ENCODE assay signal across 9 mouse cellular contexts in the genomic region with DNA sequence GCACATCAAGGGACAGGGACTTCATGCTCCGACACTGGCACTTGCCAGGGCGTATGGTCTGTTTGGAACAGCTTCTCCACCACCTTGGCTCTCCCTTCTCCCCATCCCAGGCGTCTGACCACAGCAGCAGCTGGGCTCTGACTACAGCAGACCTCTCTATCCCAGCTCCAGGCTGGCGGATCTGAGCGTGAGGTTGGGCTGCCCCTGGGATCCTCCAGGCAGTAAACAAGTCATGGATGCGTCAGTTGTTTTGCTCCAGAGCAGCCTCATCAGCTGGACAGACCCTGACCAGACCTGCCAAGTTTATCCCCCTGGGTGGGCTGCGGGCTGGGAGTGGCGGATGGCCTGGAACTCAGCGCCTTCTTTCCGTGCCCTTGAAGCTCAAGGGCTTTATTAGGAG.
DNase-seq lines count a peak whose midpoint lies in the region; ATAC-seq and TF ChIP-seq lines count a peak whose summit lies in the region.
"Had no signal": no experiment of that assay in that cellular context is flagged by ENCODE, and none has a peak within 500 bp of the region (broad histone marks: within the 10 kb centered on the region; RNA-seq: fewer than 3 reads in every experiment).

No protein-coding gene starts in this region.

- H3K36me3 ChIP-seq in heart, embryonic 10.5 days: peaks cover 41% of the 10 kb centered on the region
- peaks cover 12% of the 10 kb centered on the region for H3K36me3 ChIP-seq in limb, embryonic 15.5 days
- H3K36me3 ChIP-seq in thymus, adult 2 months (ENCODE audit: control insufficient read depth, insufficient read depth, low read length): no peaks in the 10 kb centered on the region
- H3K36me3 ChIP-seq: liver, embryonic 13.5 days had no signal

- no peak for TF ChIP-seq POLR2A in thymus, adult 2 months (IDR thresholded peaks at IDR 0.05; ENCODE audit: control insufficient read depth, extremely low read depth, insufficient read depth, low read length, poor library complexity)

- no peak overlapping the region for H3K9ac ChIP-seq in limb, embryonic 15.5 days
- H3K9ac ChIP-seq: liver, embryonic 13.5 days had no signal

- no peak for DNase-seq in layer of hippocampus, adult 2 months (ENCODE audit: low spot score in 2 of 2)
- no peak for DNase-seq in layer of hippocampus, adult 11-12 months (ENCODE audit: low spot score)
- peak; percentile 86 for DNase-seq in gastrocnemius, adult 18-20 months (ENCODE audit: low spot score)
- DNase-seq in heart, embryonic 10.5 days (ENCODE audit: low spot score): no peak
- no peak for DNase-seq in thymus, adult 2 months
- DNase-seq: liver, embryonic 13.5 days had no signal

- peak overlapping the region; percentile 46; the same call in 1 of the 2 replicates for H3K27ac ChIP-seq in layer of hippocampus, adult 2 months
- H3K27ac ChIP-seq in heart, embryonic 10.5 days: peak overlapping the region; percentile 71
- no peak overlapping the region for H3K27ac ChIP-seq in limb, embryonic 15.5 days
- H3K27ac ChIP-seq in thymus, adult 2 months (ENCODE audit: control insufficient read depth, insufficient read depth, low read length): no peak overlapping the region
- H3K27ac ChIP-seq: liver, embryonic 13.5 days had no signal

- peaks cover 50% of the 10 kb centered on the region for H3K4me1 ChIP-seq in heart, embryonic 10.5 days
- H3K4me1 ChIP-seq in limb, embryonic 15.5 days: peaks cover 15% of the 10 kb centered on the region; the same call in 1 of the 2 replicates
- H3K4me1 ChIP-seq in thymus, adult 2 months (replicated peaks; ENCODE audit: control insufficient read depth, insufficient read depth, low read length): no peaks in the 10 kb centered on the region

- ATAC-seq in limb, embryonic 15.5 days (ENCODE audit: insufficient number of reproducible peaks, low FRiP score, low TSS enrichment, low read depth): peak; percentile 50; the same call in 1 of the 2 replicates
- ATAC-seq in CD4-positive, CD25-positive, alpha-beta regulatory T cell, adult 4 months: no peak
- ATAC-seq: Patski had no signal

- 51% methylated on average over 10 of the region's 10 CpGs for WGBS in heart, embryonic 10.5 days
- 46% methylated on average over 10 of the region's 10 CpGs for WGBS in limb, embryonic 15.5 days
- 96% methylated on average over 10 of the region's 10 CpGs for WGBS in thymus, adult 2 months

- no peaks in the 10 kb centered on the region for H3K9me3 ChIP-seq in heart, embryonic 10.5 days
- H3K9me3 ChIP-seq in limb, embryonic 15.5 days: no peaks in the 10 kb centered on the region
- H3K9me3 ChIP-seq: liver, embryonic 13.5 days had no signal

- no peak for TF ChIP-seq CTCF in layer of hippocampus, adult 2 months (conservative IDR thresholded peaks at IDR 0.05)
- TF ChIP-seq CTCF in thymus, adult 2 months (IDR thresholded peaks at IDR 0.05; ENCODE audit: borderline replicate concordance, control insufficient read depth, extremely low read depth, insufficient read depth, low read length, poor library complexity): no peak

- no peak overlapping the region for H3K4me3 ChIP-seq in layer of hippocampus, adult 2 months
- no peak overlapping the region for H3K4me3 ChIP-seq in heart, embryonic 10.5 days
- H3K4me3 ChIP-seq in limb, embryonic 15.5 days: no peak overlapping the region
- no peak overlapping the region for H3K4me3 ChIP-seq in thymus, adult 2 months (ENCODE audit: control insufficient read depth, insufficient read depth, low read length)
- H3K4me3 ChIP-seq: liver, embryonic 13.5 days had no signal

- no peaks in the 10 kb centered on the region for H3K27me3 ChIP-seq in heart, embryonic 10.5 days (ENCODE audit: insufficient read depth, poor library complexity, severe bottlenecking)
- H3K27me3 ChIP-seq in limb, embryonic 15.5 days: no peaks in the 10 kb centered on the region
- H3K27me3 ChIP-seq in thymus, adult 2 months (ENCODE audit: control insufficient read depth, insufficient read depth, low read length): no peaks in the 10 kb centered on the region
- H3K27me3 ChIP-seq: liver, embryonic 13.5 days; Patski had no signal

- no peak overlapping the region for H3K4me2 ChIP-seq in limb, embryonic 15.5 days
- H3K4me2 ChIP-seq: liver, embryonic 13.5 days had no signal

Comparison
In these comparisons a context has a peak if more than half of its experiments do, and no peak if none do; other contexts are left out.
1. H3K27ac ChIP-seq: peak in layer of hippocampus, adult 2 months (single experiment) and heart, embryonic 10.5 days (single experiment); none in limb, embryonic 15.5 days (single experiment) and thymus, adult 2 months (single experiment).